Mouse (Mus musculus): ENCODE data around the gene C530008M17Rik. TPM values are rescaled to one million over a fixed set of nuclear protein-coding genes. Genes with fewer than 3 reads are reported as not detected.

Gene C530008M17Rik
- total and polyA plus RNA-seq, 3 experiments: 3.2 to 10.6 TPM; not detected in 1

GRCm38 (mm10) chr5:76818807-76819206 is 162.5 kb downstream of the C530008M17Rik start:
- H3K4me1 ChIP-seq (ENCODE audit: control insufficient read depth in 1 of 2, insufficient read depth in 2 of 2, low read length in 2 of 2): no peaks in the 10 kb centered on the region
- H3K9me3 ChIP-seq (replicated peaks; ENCODE audit: insufficient read depth, low read length): no peaks in the 10 kb centered on the region
- H3K27ac ChIP-seq (ENCODE audit: control insufficient read depth, low read depth, low read length): no peak overlapping the region
- H3K79me2 ChIP-seq (ENCODE audit: control insufficient read depth, insufficient read depth, low read length, poor library complexity): no peaks in the 10 kb centered on the region
- H3K9ac ChIP-seq (ENCODE audit: control insufficient read depth, low read depth, low read length, poor library complexity, severe bottlenecking): no peak overlapping the region
- no peaks in the 10 kb centered on the region for H3K36me3 ChIP-seq (ENCODE audit: control insufficient read depth in 1 of 2, insufficient read depth in 2 of 2, low read length in 2 of 2)
- no peak overlapping the region for H3K4me3 ChIP-seq (ENCODE audit: control insufficient read depth in 1 of 2, insufficient read depth in 1 of 2, low read depth in 2 of 2, low read length in 2 of 2)
- DNase-seq (ENCODE audit: low read depth, low spot score): peak; percentile 50
- no peaks in the 10 kb centered on the region for H3K27me3 ChIP-seq (ENCODE audit: control insufficient read depth in 1 of 2, insufficient read depth in 2 of 2, low read length in 2 of 2)
- TF ChIP-seq ZKSCAN1 (IDR thresholded peaks at IDR 0.05; ENCODE audit: low read depth, low read length): no peak
- TF ChIP-seq EP300 (IDR thresholded peaks at IDR 0.05; ENCODE audit: low read depth in 1 of 2, low read length in 2 of 2): no peak
- no peak for TF ChIP-seq KAT2A (conservative IDR thresholded peaks at IDR 0.05; ENCODE audit: low read depth, low read length)
- TF ChIP-seq JUND (IDR thresholded peaks at IDR 0.05; ENCODE audit: low read depth, low read length): no peak

DNA sequence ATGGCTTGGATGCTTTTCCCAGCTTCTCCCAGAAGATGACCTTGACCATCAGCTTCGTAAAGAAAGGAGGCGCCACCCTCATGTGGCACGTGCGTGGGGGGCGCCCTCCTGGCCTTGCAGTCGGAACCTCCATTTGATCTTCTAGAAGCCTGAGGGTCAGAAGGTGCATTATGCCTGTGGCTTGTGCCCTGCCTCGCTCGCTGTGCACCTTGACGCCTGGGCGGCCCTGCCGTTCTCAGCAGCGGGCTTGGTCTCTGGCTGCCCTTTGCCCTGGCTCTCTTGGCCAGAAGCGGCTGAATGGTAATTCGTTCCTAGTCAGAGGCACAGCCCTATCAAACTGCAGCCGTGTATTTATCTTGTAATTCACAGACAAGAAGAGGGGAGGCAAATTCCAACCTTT is 165.8 kb downstream of the C530008M17Rik start:
- H3K36me3 ChIP-seq (ENCODE audit: control insufficient read depth in 1 of 2, insufficient read depth in 2 of 2, low read length in 2 of 2): no peaks in the 10 kb centered on the region
- H3K9me3 ChIP-seq (replicated peaks; ENCODE audit: insufficient read depth, low read length): no peaks in the 10 kb centered on the region
- no peak overlapping the region for H3K27ac ChIP-seq (ENCODE audit: control insufficient read depth, low read depth, low read length)
- no peak for TF ChIP-seq GATA1 (IDR thresholded peaks at IDR 0.05; ENCODE audit: low read depth, low read length)
- TF ChIP-seq USF2 (IDR thresholded peaks at IDR 0.05; ENCODE audit: borderline replicate concordance in 1 of 2, insufficient read depth in 1 of 2, low read depth in 1 of 2, low read length in 2 of 2): no peak
- no peak for TF ChIP-seq HCFC1 (IDR thresholded peaks at IDR 0.05; ENCODE audit: low read depth, low read length)
- no peak for TF ChIP-seq MYB (IDR thresholded peaks at IDR 0.05; ENCODE audit: low read depth, low read length)
- no peak for TF ChIP-seq ZNF384 (IDR thresholded peaks at IDR 0.05; ENCODE audit: low read depth, low read length)
- TF ChIP-seq RCOR1 (IDR thresholded peaks at IDR 0.05; ENCODE audit: low read depth, low read length): no peak
- TF ChIP-seq CHD1 (IDR thresholded peaks at IDR 0.05; ENCODE audit: low read depth, low read length): no peak
- no peak for TF ChIP-seq ZKSCAN1 (IDR thresholded peaks at IDR 0.05; ENCODE audit: low read depth, low read length)
- no peak for TF ChIP-seq NRF1 (IDR thresholded peaks at IDR 0.05; ENCODE audit: insufficient read depth, low read depth, low read length, poor library complexity, severe bottlenecking)
- TF ChIP-seq TAL1 (IDR thresholded peaks at IDR 0.05; ENCODE audit: low read length): no peak
- TF ChIP-seq CHD2 (IDR thresholded peaks at IDR 0.05; ENCODE audit: low read length): no peak
- no peak for TF ChIP-seq NELFE (IDR thresholded peaks at IDR 0.05; ENCODE audit: low read depth, low read length)
- no peak for TF ChIP-seq BHLHE40 (IDR thresholded peaks at IDR 0.05; ENCODE audit: borderline replicate concordance, low read depth, low read length)
- TF ChIP-seq CTCF (IDR thresholded peaks at IDR 0.05 in 2 of 3, conservative IDR thresholded peaks at IDR 0.05 in 1 of 3; ENCODE audit: control insufficient read depth in 1 of 3, insufficient read depth in 1 of 3, low read depth in 2 of 3, low read length in 3 of 3, poor library complexity in 1 of 3, severe bottlenecking in 1 of 3): no peak
- no peak for TF ChIP-seq MEF2A (IDR thresholded peaks at IDR 0.05; ENCODE audit: extremely low read depth, insufficient replicate concordance, low read depth, low read length, poor library complexity, severe bottlenecking)
- no peak for TF ChIP-seq TCF12 (IDR thresholded peaks at IDR 0.05; ENCODE audit: low read depth, low read length)
- no peak overlapping the region for H3K9ac ChIP-seq (ENCODE audit: control insufficient read depth, low read depth, low read length, poor library complexity, severe bottlenecking)
- H3K4me3 ChIP-seq (ENCODE audit: control insufficient read depth in 1 of 2, insufficient read depth in 1 of 2, low read depth in 2 of 2, low read length in 2 of 2): no peak overlapping the region
- H3K27me3 ChIP-seq (ENCODE audit: control insufficient read depth in 1 of 2, insufficient read depth in 2 of 2, low read length in 2 of 2): no peaks in the 10 kb centered on the region
- no peaks in the 10 kb centered on the region for H3K4me1 ChIP-seq (ENCODE audit: control insufficient read depth in 1 of 2, insufficient read depth in 2 of 2, low read length in 2 of 2)
- no peak for DNase-seq (ENCODE audit: low read depth, low spot score)
- H3K79me2 ChIP-seq (ENCODE audit: control insufficient read depth, insufficient read depth, low read length, poor library complexity): no peaks in the 10 kb centered on the region
